Mouse (Mus musculus): ENCODE results near the gene Zfp821.

Zfp821 gene

DNA sequence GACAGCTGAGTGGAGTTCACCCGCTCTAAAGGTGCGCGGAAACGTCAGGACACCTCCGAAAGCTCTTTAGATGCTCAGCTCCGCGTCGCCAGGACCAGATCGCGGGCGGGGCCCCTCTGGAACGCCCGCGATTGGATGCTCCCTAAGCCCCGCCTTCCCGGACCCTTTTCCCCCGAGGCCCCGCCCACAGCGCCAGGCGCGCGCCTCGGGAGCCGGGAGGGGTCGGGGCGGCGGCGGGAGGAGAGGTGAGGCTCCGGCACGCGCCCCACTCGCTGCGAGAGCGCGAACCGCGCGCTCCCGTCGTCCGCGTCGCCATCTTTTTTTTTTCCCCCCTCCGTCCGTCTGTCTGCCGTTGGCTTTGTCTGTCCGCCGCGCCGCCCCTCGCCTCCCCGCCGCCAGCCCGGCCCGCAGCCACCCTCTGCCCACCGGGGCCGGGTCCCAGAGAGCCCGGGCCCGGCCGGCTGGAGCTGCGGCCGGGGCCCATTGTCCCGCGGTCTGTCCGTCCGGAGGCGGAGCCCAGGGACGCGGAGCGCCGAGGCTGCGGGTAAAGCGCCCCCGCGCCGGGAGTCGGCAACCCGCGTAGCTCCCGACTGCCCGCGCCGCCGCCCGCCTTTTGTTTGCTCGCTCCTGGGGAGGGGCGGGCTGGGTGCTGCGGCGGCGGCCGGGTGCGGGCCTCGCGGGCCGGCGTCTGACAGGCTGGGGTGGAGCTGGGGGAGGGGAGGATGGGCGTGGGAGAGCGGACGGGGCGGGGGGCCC, at the start of gene Zfp821:
Zfp821 (plus strand) TSS at position 227 of the 756 bp plus-strand sequence.
- ChIA-PET POLR2A (interaction anchor here (0.6 to 3.9 kb wide), 51 partner anchors 9 to 942 kb away, joined by 3 to 89 read pairs (median 5); partner anchors contain the start of genes Ap1g1 (in 3 of the 4), Ist1 (in 3 of the 4), Atxn1l (in 2 of the 4) and Dhodh (in 2 of the 4)), CTCF (interaction anchor here in 3 of 4 experiments (0.5 to 2.7 kb wide), 7 partner anchors 13 to 912 kb away, joined by 3 to 13 read pairs (median 4); partner anchors contain the start of genes Ist1 (in 2 of the 3) and Dhodh (in 1 of the 3))

DNA sequence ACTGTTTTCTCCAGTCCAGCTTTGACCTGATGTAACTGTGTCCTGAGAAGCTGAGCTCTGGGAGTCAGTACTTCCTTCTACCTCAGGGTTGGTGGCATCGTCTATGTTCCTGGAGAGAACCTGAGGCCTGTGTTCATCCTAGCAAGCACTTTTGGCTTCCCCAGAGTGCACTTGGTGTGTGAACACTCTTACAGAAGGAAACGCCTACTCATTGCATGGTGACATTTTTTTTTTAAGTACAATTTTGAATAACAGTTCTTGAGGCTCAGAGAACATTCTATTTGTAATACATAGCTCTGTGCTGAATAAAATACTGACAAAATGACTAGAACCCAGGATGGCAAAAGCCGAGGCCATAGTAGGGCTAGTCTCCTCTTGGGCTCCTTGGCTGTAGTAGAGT, 48.5 kb upstream of the Zfp821 start:
- CTCF ChIA-PET = interaction anchor here in 1 of 4 experiments (0.5 kb wide), 1 partner anchor 307 kb away, joined by 4 read pairs; no protein-coding TSS in a partner anchor
- POLR2A ChIA-PET = interaction anchor here in 1 of 4 experiments (0.6 kb wide), 1 partner anchor 122 kb away, joined by 3 read pairs; no protein-coding TSS in a partner anchor

DNA sequence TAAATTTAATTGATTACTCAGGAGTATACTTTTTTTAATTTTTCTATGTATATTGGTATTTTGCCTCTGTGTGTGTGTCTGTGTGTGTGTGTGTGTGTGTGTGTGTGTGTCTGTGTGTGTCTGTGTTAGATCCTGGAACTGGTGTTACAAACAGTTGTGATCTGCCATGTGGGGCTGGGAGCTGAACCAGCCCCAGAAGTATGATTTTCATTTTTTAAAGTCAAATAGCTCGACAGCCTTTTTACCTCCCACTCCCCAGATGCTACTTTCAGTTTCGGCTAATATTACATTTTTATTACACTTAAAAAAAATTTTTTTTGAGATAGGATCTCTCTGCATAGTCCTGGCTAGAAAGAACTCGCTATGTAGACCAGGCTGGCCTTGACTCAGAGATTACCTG, 43.0 kb upstream of the Zfp821 start:
- POLR2A ChIA-PET = interaction anchor here in 1 of 4 experiments (1.0 kb wide), 1 partner anchor 10 kb away, joined by 4 read pairs; no protein-coding TSS in a partner anchor
- CTCF ChIA-PET = no interaction called here

DNA sequence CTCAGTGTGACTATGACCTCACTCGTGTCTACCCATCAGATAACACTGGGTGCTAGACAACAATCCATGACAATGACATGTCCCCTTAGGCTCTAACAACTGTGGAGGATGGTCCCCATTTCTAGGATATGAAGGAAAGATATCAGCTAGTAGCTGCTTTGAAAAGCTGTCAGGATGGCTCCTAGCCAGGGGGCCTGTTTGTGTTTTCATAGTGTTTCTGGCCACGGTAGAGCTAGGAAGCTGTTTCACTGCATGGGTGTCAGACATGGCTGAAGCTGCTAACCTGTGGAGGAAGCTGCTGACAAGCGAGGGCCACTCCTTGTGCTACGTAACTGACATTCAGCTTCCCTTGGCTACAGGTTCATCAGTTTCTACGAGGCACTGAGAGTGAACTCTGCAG, 38.7 kb upstream of the Zfp821 start:
- ChIA-PET POLR2A (interaction anchor here in 2 of 4 experiments (0.5 to 1.7 kb wide), 5 partner anchors 26 to 837 kb away, joined by 3 to 4 read pairs (median 3); partner anchors contain the start of genes Ap1g1 (in 1 of the 2) and Pkd1l3 (in 1 of the 2)), CTCF (interaction anchor here in 1 of 4 experiments (0.7 kb wide), 2 partner anchors 195 to 560 kb away, joined by 3 to 4 read pairs; no protein-coding TSS in a partner anchor)

DNA sequence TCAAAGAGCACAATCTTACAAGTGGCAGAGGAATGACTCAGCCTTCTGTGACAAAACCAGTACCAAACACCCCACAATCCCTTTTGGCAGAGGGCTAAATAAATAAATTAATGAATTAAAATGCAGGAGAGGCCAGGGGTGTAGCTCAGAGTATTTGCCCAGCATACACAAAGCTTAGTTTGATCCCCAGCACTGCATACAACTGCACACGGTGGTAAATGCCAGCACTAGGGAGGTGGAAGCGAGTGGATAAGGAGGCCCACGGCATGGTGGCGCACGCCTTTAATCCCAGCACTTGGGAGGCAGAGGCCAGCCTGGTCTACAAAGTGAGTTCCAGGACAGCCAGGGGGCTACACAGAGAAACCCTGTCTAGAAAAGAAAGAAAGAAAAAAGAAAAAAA, 32.7 kb upstream of the Zfp821 start:
- ChIA-PET POLR2A (interaction anchor here in 1 of 4 experiments (0.8 kb wide), 1 partner anchor 10 kb away, joined by 3 read pairs; no protein-coding TSS in a partner anchor), CTCF (no interaction called here)

DNA sequence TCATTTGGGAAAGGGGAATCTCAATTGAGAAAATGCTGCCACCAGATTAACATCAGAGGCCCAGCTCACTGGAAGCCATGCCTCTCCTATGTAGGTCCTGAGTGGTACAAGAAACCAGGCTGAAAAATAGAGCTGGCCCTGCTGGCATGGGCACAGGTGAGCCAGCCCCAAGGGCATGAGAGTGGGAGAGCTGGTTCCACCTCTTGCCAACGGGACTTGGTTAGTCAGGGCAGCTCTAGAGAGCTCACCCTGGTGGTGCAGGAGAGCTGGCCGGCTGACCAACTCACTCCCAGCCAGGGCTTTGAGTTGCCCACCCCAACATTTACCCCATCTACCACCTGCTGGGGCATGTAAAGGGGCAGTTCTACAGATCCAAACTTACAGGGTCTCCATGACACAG, 31.8 kb upstream of the Zfp821 start:
- CTCF ChIA-PET = interaction anchor here in 1 of 4 experiments (1.0 kb wide), 1 partner anchor 10 kb away, joined by 3 read pairs; no protein-coding TSS in a partner anchor
- POLR2A ChIA-PET = interaction anchor here in 1 of 4 experiments (1.5 kb wide), 1 partner anchor 19 kb away, joined by 9 read pairs; the partner anchor contains the start of gene Ist1

DNA sequence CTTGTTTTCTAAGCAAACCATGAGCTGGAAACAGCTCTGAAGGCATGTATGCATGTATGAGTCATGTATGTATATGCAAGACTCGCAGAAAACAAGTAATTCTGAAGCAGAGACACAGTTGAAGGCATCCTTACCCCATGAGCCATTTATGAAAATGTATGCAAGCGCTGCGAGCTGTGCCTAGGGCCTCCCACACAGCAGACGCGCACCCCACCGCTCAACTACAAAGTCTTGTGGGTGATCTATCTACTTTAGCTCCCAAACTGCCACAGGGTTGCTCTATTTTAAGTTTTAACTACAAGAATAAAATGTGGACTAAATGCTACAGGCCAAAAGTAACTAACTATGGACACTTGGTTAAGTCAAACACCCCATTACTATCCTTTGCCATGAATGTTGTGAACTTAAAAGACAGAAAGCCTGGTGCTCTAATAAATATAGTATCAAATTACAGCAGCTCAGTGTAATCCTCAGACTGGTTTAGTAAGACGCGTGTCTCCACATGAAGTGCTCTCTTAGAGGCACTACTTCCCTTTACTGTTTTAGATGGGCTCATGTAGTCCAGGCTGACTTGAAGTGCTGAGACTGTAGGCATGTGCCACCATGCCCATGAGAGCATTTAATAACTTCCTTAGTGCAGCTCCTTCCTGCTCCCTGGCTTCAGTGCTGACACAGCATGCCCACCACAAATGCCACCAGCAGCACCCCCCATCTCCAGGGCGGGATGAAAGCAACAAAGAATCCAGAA, 29.3 kb upstream of the Zfp821 start:
- POLR2A ChIA-PET = interaction anchor here in 3 of 4 experiments (0.6 to 4.4 kb wide), 5 partner anchors 12 to 61 kb away, joined by 3 to 15 read pairs (median 3); partner anchors contain the start of gene Ist1 (in 1 of the 3)
- CTCF ChIA-PET = interaction anchor here in 1 of 4 experiments (1.0 kb wide), 1 partner anchor 81 kb away, joined by 3 read pairs; no protein-coding TSS in a partner anchor

DNA sequence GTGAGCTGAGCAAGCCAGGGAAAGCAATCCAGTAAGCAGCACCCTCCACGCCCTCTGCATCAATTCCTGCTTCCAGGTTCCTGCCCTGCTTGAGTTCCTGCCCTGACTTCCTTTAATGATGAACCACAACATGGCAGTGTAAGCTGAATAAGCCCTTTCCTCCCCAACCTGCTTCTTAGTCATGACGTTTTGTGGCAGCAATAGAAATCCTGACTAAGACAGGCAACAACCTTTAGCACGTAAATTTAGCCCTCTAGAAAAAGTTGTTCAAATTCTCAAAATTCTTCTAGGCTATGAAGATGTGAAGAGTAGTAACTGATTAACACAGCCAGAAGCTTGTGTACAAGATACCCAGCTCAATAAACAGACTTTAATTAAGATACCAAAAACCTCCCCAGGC, 23.8 kb upstream of the Zfp821 start:
- CTCF ChIA-PET = no interaction called here
- POLR2A ChIA-PET = interaction anchor here in 3 of 4 experiments (0.6 to 3.0 kb wide), 5 partner anchors 11 to 260 kb away, joined by 3 to 7 read pairs (median 3); partner anchors contain the start of gene Ist1 (in 2 of the 3)

DNA sequence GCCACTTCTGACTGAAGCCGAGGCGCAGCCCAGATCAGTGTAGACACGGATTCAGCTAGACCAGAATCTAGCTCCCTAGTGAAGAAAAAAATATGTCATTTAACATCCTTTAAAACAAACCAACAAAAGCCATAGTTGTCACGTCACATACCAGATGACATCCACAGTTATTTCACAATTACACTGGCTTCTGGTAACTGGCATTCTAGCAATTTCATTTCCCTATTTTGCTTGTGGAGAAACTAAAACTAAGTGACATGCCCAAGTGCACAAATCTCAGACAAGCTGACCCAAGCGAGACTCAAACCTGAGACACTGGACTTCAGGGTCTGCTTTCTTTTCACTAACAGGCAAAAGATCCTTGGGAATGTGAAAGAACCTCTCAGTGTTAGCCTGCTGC, 23.2 kb upstream of the Zfp821 start:
- ChIA-PET POLR2A (interaction anchor here in 3 of 4 experiments (0.8 to 3.0 kb wide), 3 partner anchors 10 to 11 kb away, joined by 3 to 7 read pairs (median 3); partner anchors contain the start of gene Ist1 (in 2 of the 3)), CTCF (no interaction called here)

DNA sequence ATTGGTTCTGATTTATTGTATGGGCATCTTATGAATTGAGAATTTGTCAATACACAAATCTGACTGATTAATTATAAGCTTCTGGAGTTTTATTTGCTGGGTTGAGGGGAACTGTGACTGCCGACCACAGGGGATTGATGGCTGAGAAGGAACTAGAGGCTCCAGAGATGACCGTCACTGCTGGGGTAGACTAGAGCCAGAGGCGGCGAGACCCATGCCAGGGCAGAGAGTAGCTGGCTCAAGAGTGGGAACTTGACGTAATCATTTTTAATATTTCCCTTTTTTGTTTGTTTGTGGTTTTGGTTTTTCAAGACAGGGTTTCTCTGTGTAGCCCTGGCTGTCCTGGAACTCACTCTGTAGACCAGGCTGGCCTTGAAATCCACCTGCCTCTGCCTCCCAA, 18.1 kb upstream of the Zfp821 start:
- ChIA-PET CTCF (interaction anchor here in 1 of 4 experiments (0.9 kb wide), 1 partner anchor 20 kb away, joined by 3 read pairs; no protein-coding TSS in a partner anchor), POLR2A (interaction anchor here in 3 of 4 experiments (1.2 to 2.8 kb wide), 7 partner anchors 10 to 39 kb away, joined by 3 to 8 read pairs (median 7); partner anchors contain the start of gene Zfp821 (in 3 of the 3))

DNA sequence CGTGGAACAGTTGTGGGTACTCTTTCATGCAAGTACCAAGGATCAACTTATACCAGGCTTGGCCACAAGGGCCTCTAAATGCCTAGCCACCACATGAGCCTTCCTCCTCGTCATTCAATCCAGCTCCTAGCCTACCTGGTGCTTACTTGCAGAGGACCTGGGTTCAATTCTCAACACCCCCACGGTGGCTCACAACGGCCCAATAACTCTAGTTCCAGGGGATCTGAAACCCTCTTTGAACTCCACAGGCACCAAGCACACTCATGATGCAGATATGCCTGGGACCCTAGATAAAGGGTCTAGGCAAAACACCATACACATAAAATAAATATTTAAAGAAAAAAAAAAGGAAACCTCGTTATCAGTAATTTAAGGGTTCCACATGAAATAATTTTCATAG, 13.6 kb upstream of the Zfp821 start:
- POLR2A ChIA-PET = interaction anchor here in 3 of 4 experiments (0.6 to 6.2 kb wide), 16 partner anchors 8 to 259 kb away, joined by 3 to 89 read pairs (median 5); partner anchors contain the start of genes Zfp821 (in 3 of the 3), Ap1g1 (in 1 of the 3) and Dhodh (in 1 of the 3)

DNA sequence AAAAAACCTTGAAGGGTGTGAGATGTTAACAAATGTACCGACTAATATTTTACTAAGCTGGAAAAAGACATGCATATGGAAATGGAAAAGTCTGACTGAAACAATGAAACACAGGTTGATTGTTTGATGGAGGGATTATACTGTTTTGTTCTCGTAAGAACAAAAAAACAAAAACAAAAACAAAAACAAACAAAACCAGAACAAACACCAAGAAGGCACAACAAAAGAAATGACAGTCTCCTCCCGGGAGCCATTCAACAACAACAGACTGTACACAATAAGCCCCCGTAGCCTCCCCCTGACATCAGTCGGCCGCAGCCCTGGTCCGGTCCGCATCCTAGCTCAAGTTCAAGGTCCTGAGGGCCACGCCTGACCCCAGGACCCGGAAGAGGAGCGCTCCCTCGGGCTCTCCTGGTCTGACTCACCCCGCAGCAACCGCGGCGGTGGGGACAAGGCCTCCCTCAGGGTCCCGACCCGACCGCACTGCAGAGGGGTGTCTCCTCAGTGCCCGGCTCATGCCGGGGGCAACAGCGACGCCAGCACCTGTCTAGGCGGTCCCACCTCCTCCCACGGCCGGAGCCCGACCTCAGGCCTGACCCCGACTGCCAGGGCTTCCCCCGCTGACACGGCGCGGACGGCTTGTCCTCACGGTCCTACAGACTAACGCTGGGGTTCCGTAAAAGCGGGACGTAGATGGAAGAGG, 12.8 kb upstream of the Zfp821 start:
- ChIA-PET CTCF (interaction anchor here in 3 of 4 experiments (0.5 to 1.4 kb wide), 4 partner anchors 13 to 1227 kb away, joined by 3 to 9 read pairs (median 4); partner anchors contain the start of genes St3gal2 (in 1 of the 3) and Zfp821 (in 1 of the 3)), POLR2A (interaction anchor here in 3 of 4 experiments (0.7 to 6.2 kb wide), 26 partner anchors 8 to 86 kb away, joined by 3 to 89 read pairs (median 4); partner anchors contain the start of genes Ap1g1 (in 3 of the 3), Zfp821 (in 3 of the 3) and Dhodh (in 2 of the 3))

More for the DNA sequence above, 13.6 kb upstream of the Zfp821 start:
- CTCF ChIA-PET = no interaction called here

DNA sequence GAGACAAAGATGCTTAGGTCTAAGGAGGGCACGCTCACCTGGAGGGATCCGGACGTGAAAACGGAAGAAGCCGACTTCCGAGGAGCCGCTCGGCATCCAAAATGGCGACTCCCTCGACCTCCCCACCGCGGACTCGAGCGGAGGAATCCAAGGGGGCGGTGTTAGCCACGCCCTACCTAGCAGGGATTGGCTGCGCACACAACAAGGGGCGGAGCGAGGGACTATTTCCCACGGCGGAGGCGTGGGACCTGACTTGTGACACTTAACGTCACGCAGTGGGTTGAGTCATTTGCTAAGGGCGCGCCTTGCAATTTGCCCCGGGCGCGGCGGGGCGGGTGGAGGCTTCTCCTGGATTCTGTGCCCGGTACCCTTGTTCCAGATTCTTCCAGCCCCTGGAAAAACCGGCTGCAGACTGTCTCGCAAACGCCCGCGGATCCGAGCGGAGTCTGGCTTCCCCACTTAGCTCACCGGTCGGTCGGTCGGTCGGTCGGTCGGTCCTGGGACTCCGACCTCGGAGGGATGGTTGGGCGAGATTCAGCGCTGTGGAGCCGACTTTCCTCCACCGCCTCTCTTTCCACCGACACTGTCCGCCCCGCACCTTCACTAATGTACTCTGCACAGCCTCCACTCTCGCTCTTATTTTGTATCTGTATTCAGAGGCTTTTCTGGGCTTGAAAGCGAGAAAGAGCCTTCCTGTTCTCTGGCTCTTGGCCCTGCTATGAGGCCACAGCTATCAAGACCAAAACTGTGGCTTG, 12.0 kb upstream of the Zfp821 start, which contains the start of gene Ist1:
Ist1 (minus strand) TSS at position 115 of the 755 bp plus-strand sequence.
- POLR2A ChIA-PET = interaction anchor here in 3 of 4 experiments (0.5 to 6.2 kb wide), 24 partner anchors 8 to 1753 kb away, joined by 3 to 89 read pairs (median 4); partner anchors contain the start of genes Ap1g1 (in 3 of the 3), Zfp821 (in 3 of the 3) and Dhodh (in 1 of the 3)
- CTCF ChIA-PET = interaction anchor here in 3 of 4 experiments (0.5 to 1.4 kb wide), 5 partner anchors 12 to 1227 kb away, joined by 3 to 9 read pairs (median 5); partner anchors contain the start of genes St3gal2 (in 1 of the 3) and Zfp821 (in 1 of the 3)

DNA sequence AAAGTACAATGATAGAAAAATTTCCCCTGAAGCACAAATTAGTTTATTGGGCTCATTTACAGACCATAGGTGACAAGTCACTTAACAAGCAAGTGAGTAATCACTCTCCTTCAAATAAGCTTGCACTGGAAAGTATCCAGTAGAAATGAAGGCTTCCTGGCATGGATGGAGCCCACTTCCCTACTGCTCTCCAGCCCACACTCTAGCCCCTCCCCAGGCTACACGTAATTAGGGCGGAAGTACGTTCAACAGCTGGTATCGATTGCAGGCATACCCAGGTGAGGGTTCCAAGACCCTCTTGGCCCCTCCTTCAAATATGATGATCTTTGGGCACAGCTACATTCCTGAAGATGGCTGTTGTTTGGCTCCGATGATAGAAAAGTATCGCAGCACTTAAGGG, 11.2 kb upstream of the Zfp821 start:
- CTCF ChIA-PET = no interaction called here
- POLR2A ChIA-PET = interaction anchor here in 3 of 4 experiments (0.8 to 6.2 kb wide), 15 partner anchors 9 to 87 kb away, joined by 3 to 89 read pairs (median 5); partner anchors contain the start of genes Zfp821 (in 3 of the 3), Ap1g1 (in 2 of the 3) and Dhodh (in 1 of the 3)

DNA sequence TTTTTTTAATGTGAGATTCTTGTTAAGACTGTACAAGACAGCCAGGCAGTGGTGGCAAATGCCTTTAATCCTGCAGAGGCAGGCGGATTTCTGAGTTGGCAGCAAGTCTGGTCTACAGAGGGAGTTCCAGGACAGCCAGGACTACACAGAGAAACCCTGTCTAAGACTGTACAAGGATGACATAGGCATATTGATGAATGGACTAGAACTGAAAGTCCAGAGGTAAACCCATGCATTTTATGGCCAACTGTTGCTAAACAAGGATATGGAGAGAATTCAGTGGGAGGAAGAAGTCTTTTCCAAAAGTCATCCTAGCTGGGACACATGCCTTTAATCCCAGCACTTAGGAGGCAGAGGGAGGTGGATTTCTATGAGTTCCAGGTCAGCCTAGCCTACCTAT, 7.6 kb upstream of the Zfp821 start:
- CTCF ChIA-PET = no interaction called here
- POLR2A ChIA-PET = interaction anchor here in 2 of 4 experiments (2.3 to 6.2 kb wide), 2 partner anchors 9 to 26 kb away, joined by 6 to 89 read pairs; partner anchors contain the start of gene Zfp821 (in 1 of the 2)

DNA sequence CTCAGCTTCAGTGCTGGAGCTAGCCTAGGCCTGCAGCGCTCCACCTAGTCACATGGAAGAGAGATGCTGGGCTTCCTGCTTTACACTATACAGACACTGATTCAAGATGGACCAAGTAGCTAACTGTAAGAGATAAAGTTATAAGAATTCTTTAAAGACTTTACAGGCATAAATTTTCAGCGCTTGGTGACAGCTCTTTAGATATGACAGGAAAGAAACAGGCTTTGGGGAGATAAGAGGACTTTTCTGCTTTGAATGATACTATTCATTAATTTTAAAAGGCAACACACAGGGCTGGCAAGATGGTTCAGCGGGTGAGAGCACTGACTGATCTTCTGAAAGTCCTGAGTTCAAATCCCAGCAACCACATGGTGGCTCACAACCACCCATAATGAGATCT, 6.9 kb upstream of the Zfp821 start:
- ChIA-PET POLR2A (interaction anchor here in 1 of 4 experiments (2.3 kb wide), 1 partner anchor 25 kb away, joined by 6 read pairs; no protein-coding TSS in a partner anchor), CTCF (no interaction called here)
